Mouse (Mus musculus): ENCODE results near the gene Pkhd1.

- TF ChIP-seq POLR2A (IDR thresholded peaks at IDR 0.05; ENCODE audit: borderline replicate concordance, extremely low read depth, insufficient read depth, insufficient read length, poor library complexity, severe bottlenecking) (no peak), CTCF (IDR thresholded peaks at IDR 0.05; ENCODE audit: borderline replicate concordance, extremely low read depth, insufficient read depth, insufficient read length) (no peak)
These were observed 578.5 kb downstream of the Pkhd1 start for GRCm38 (mm10) chr1:20039389-20039788.
